Mouse (Mus musculus): ENCODE measurements at regions not wholly inside any gene's neighbourhood (a gene's known extent, or its start where the extent isn't known, plus 50 kb on each side); places are given as distances from the start of the nearest gene placed in this dataset.

DNA sequence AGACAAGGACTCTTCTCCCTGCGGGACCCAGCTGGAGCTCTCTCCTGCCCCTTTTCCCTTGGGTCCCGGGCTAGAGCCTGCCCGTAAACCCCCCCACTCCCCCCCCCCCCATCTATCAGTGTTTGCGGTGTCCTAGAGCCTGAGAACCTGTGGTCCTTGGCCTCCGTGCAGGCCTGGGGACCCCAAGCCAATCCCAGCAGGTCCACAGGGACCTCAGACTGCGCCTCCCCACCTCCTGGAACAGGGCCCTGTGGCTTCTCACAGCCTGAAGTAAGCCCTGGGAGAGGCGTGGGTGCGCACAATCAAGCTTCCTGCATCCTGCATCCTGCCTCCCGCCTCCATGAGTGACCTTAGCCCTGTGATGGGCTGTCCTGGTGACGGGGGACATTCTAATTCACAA lies 52.6 kb upstream of the Ccdc130 start:
- TF ChIP-seq CTCF (IDR thresholded peaks at IDR 0.05; ENCODE audit: insufficient read depth, low read depth, low read length), result no peak
- TF ChIP-seq POLR2A (IDR thresholded peaks at IDR 0.05; ENCODE audit: insufficient read depth, low read depth, low read length), result no peak
